Mouse (Mus musculus) MEL (cell line): ENCODE results near the gene Gm11213.

Experiments used
- EP300 ChIP-seq, 2 experiments: IDR thresholded peaks; 2 replicates each; pipeline ENCODE4 v1.6.1; 2011; ENCODE audit warnings: improper control_type of control experiment in 2 of 2, low read length in 2 of 2, low read depth in 1 of 2, mild to moderate bottlenecking in 1 of 2
- MAFK ChIP-seq: IDR thresholded peaks from 2 replicates; pipeline ENCODE4 v1.6.1; 2011; ENCODE audit warnings: low read depth, mild to moderate bottlenecking, low read length, improper control_type of control experiment, borderline replicate concordance
- POLR2A ChIP-seq, 2 experiments: IDR thresholded peaks; 2 replicates each; pipeline ENCODE4 v1.6.1; 2011 to 2012; ENCODE audit warnings: low read length in 2 of 2, mild to moderate bottlenecking in 2 of 2, control low read depth in 1 of 2, improper control_type of control experiment in 1 of 2, low read depth in 1 of 2, moderate library complexity in 1 of 2; ENCODE audit not compliant: control insufficient read depth in 1 of 2, insufficient read depth in 1 of 2, poor library complexity in 1 of 2
- SMC3 ChIP-seq: IDR thresholded peaks from 2 replicates; pipeline ENCODE4 v1.6.1; 2011; ENCODE audit warnings: low read depth, low read length, improper control_type of control experiment
- TBP ChIP-seq: IDR thresholded peaks from 2 replicates; pipeline ENCODE4 v1.8.0; 2011; ENCODE audit warnings: low read depth, low read length, improper control_type of control experiment
- USF2 ChIP-seq, 2 experiments: IDR thresholded peaks; 2 replicates each; pipeline ENCODE4 v1.6.1; 2011 to 2012; ENCODE audit warnings: improper control_type of control experiment in 2 of 2, low read length in 2 of 2, borderline replicate concordance in 1 of 2, inconsistent platforms in 1 of 2, low read depth in 1 of 2, mild to moderate bottlenecking in 1 of 2; ENCODE audit not compliant: insufficient read depth in 1 of 2

DNA sequence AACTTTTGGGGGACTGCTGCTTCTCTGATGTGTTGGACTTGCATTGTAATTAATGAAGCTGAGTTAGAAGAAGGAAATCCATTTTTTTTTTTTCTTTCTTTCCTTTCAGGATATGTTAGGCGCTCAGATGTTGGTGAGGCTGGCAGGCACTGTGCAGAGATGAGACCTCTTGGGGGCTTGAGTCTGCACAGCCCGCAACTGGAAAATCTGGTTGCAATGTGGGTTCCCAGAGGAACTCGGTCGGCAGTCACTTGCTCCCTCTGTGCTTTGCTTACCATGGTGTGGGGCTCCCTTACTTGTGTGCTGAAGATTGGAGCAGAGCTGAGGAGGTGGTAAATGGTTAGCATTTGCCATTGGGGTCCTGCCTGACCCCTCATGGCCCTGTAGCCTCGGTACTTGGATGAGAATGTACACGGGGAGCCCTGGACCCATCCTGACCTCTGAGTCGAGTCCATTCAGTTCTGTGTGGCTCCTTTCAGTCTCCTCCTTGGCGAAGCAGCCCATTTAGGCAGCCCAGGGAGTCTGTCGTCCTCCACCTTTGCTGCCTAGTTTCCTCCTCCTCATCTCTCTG is 45.8 kb downstream of the Gm11213 start:
- TF ChIP-seq EP300 (IDR thresholded peaks at IDR 0.05; ENCODE audit: low read depth in 1 of 2, low read length in 2 of 2): no peak
- TF ChIP-seq MAFK: no peak
- TF ChIP-seq TBP: no peak
- no peak for TF ChIP-seq SMC3
- no peak for TF ChIP-seq POLR2A (IDR thresholded peaks at IDR 0.05; ENCODE audit: control insufficient read depth in 1 of 2, insufficient read depth in 1 of 2, low read depth in 1 of 2, low read length in 2 of 2, poor library complexity in 1 of 2)
- TF ChIP-seq USF2 (IDR thresholded peaks at IDR 0.05; ENCODE audit: borderline replicate concordance in 1 of 2, insufficient read depth in 1 of 2, low read depth in 1 of 2, low read length in 2 of 2): no peak
